Mouse (Mus musculus): Measurements from ENCODE around the gene Nlgn1.
A peak's percentile ranks its signal among the peaks of the same experiment; 100 is the strongest.

Gene Nlgn1

DNA sequence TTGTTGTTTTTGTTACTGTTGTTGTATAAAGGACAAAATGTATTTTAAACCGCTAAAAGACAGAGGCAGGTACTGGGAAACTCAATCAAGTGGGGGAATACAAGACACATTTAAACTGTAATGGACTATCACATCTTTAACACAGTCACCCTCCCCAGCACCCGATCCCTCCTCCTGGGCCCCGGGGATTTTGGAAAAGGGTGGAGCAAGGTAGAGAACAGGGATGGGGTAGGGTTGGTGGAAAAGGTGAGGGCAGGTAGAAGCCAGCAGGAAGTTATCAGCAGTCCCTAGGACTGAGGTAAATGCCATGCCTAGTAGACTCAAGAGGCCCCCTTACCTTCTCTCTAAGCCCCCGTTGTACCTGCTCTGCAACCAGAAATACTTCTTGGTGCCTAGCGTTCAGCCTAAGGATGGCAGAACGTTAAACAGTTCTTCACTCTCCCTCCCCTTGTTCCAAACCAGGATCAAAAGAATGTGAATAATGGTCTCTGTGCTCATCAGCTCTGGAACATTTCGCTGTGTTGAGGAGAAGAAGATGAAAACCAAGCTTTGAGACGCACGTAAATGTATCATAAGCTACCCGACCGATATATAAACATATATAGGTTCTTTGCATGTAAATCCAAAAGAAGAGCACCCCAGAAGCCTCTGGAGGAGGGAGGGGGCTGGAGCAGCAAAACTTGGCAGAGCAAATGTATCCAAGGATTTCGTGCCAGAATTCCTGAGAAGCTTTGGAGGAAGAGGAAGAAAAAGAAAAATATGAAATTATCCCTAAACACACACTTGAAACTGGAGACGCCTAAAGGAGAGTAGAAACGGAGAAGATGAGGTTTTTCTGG, at the start of gene Nlgn1:
TSS of gene Nlgn1 (minus strand) at position 61 of the 839 bp plus-strand sequence.
- no peak for DNase-seq

DNA sequence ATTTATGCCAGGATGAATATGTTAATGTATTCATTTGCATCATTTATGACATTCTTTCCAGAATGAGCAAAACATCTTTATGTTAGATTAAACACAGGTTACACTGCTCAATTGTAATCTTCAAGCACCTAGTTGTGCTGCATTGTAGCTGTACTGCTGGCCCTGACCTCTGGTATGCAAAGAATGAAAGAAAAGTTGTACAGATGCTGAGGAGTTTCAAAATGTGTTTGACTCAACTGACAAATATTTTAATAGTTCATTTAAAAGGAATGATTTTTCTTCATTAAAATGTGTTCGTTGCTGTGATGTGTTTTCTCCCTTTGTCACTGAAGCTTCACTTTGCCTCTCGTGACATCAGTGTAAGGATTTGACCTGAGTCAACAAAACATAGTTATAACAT, 46.0 kb upstream of the Nlgn1 start:
- no peak for DNase-seq

DNA sequence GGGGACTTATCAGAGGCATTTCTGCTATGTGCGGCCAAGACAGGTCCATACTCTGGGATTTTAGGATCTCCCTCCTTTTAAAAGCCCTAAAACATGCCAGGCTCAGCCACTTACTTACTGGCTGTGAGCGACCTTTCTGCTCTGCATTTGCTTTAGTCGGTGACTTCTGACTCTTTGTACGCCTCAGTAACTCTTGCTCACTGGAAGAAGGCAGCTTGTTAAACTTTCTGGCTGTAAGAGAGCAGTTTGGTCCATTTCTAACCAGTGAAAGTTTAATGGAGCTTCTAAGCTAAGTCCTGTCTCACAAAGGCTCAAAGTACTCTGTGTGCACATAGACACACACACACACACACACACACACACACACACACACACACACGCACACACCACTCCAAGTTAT, 22.8 kb upstream of the Nlgn1 start:
- DNase-seq, result no peak

DNA sequence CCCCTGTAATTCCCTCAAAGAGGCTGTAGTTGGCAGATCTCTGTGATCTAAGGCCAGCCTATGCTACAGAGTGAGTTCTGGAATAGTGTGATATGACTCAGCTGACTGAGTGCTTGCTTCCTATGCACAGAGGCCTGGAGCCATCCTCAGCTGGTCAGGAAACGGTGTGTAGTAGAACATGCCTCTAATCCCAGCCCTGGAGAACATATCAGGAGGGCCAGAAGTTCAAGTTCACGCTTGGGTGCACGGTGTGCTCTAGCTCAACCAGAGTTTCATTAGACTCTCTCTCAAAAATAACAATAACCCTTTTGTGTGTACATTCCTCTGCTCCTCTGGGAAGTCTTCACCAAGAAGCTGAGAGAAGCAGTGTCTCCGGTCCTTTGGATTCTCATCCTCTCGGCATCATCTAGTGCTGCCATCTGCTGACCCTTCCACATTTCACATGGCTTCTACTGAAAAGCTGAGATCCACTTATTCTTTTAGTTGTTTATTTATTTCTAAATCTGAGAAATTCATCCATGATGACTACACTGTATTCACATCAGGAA, 22.3 kb upstream of the Nlgn1 start:
- no peak for DNase-seq

DNA sequence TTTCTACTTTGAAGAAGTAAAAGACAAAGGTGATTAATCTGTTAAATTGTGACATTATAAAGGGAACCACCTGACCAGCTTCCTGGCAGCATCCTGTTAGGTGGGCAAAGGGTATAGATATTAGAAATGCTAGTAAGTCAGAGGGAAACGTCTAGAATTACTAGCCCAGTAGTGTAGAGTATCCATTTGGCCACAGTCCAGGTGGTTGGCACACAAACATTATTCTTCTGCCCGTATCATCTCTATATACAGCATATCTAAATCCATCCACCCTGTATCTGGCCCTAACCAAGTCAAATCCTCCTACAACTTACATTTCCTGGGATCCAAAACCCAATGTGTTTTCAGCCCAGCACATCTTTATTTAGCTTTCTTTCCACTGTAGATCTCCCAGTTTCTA, 5.2 kb upstream of the Nlgn1 start:
- no peak for DNase-seq

DNA sequence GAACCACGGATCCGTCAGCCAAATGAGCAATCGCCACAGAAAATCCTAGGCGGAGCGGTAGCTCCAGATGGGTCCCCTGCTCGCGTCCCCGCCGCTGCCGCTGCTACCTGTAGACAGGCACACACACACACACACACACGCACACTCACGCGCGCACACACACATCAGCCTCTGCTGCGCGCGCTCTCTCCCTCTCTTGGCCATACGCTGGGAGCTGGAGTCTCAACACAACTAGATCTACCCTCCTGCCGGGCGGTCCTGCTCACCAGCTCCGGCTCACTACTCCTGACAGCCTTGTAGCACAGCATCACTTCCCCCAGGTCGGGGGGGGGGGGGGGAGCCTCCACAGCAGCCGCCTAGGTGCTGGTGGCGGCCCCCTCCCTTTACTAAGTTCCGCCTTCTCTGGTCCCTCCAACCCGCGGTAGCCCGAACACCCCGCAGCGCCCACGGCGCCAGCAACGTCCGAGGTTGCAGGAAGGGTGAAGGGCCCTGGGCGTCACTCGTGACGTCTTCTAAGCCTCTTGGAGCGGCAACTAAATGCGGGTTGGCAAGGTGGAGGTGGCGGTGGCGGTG, 1.1 kb upstream of the Nlgn1 start:
- peak; percentile 21 for DNase-seq

DNA sequence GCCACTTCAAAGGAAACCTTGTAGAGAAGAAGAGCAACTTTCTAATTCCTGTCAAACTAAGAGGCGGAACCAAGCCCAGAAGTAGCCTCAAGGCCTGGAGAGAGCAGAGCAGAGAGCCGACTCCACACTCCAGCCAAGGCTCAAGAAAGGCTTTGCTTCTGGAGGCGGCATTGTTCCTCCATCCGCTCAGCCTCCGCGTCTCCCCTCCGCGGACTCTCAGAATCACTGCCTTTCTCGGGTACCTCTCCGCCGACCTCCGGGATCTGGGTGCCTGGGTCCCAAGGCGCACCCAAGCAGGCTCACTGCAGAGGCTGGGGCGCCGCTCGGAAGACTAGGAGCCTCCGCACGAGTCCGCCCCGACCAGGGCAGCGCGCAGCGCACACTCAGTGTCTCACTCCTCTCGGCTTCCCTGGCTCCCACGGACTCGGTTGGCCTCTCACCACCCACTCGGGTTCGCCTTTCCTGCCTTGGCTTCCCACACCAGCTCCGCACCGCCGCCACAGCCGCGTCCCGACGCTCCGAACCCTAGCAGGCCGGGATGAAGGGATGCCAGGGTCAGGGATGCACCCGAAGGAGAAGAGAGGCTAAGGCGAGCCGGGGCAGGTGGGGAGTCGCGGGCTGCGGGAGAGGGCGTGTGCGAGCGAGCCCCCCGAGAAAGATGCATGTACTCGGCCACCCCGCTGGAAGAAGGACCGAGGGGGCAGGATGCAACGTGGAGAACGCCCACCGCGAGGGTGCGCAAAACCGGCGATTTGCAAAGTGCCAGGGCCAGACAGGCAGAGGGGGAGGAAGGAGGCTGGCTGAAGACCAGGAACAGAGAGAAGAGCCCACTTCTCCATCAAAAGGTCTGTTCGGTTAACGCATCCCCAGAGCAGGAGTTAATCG, 841 bp downstream of the Nlgn1 start:
- peak; percentile 20 for DNase-seq

DNA sequence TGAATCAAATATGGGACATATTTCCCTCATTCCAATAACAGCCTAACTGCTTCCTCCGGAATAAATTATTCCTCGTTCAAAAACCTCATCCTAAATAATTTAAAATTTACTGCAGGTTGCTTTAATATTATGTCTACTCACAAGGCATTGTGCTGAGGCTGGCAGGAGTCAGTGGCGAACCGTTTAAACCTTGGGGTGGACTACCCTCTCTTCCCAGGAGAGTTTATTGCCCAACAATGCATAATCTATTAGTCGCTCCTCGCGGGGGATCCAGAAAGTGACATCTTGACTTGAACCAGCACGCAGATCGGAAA, 1.4 kb downstream of the Nlgn1 start:
- DNase-seq, result no peak

DNA sequence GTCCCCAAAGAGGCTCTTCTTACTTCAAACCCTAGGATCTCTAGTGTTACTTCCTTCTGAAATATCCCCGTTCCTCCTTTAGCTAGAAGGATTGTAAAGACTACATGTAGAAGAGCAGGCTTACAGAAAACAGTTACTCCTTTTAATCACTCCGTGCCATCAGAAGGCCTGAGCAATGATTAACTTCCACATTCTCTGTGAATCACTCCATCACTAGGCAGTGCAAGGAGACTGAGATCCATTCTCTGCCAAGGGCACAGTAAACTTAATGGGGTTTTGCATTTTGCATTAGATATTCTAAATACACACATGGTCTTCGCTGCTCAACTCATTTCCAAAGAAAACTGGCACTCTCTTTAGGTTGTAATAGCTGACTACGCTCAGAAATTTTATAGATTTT, 2.2 kb downstream of the Nlgn1 start:
- DNase-seq, result no peak

DNA sequence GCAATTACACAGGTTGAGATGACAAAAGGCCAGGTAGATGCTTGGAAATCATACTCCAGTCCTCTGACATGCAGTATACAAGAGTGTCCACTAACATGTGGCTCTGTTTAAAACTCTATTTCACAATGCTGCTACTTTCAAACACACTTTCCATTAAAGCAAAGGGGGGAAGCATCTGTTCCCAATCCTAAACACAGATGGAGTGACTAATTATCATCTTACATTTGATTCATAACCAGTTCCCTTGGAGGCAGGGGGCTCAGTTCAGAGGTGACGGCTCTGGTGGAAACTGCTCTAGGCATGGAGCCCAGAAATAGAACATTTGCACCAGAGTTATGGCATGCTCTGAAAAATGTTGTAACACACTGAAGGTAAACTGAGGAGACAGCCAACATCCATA, 7.8 kb downstream of the Nlgn1 start:
- no peak for DNase-seq

DNA sequence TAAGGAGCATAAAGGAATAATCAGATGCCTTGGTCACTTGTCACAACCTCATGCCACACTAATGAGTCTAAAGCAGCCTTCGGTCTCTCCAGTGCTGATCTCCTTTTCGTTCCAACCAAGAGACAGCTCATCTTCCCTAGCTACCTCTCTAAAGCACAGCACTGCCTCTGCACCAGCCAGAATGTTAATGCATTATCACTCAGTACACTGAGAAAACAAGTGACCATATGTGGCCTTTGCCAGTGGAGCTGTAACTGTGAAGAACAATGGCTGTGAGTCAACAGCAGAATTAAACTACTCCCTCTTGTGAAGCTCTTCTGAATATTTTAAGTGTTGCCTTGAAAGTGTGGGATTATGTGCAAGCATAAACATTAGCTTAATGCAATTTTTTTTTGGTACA, 14.9 kb downstream of the Nlgn1 start:
- no peak for DNase-seq

DNA sequence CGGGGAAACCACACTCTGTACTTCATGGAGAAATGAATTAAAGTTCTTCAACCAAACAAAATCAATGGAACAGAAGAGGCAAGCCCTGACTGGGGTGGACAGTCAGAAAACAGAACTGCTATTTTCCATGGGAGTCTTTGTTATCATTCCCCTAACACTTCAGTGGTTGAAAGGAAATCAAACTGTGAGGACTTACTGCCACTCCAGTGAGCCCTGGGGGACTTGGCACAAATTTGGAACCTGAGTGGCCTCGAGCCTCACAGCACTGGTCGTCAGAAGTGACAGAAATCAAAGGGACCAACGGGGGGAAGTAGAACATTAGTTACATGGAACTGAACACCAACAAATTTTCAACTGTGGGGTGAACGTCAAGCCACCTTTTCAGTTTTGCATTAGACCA, 34.4 kb downstream of the Nlgn1 start:
- DNase-seq, result no peak

DNA sequence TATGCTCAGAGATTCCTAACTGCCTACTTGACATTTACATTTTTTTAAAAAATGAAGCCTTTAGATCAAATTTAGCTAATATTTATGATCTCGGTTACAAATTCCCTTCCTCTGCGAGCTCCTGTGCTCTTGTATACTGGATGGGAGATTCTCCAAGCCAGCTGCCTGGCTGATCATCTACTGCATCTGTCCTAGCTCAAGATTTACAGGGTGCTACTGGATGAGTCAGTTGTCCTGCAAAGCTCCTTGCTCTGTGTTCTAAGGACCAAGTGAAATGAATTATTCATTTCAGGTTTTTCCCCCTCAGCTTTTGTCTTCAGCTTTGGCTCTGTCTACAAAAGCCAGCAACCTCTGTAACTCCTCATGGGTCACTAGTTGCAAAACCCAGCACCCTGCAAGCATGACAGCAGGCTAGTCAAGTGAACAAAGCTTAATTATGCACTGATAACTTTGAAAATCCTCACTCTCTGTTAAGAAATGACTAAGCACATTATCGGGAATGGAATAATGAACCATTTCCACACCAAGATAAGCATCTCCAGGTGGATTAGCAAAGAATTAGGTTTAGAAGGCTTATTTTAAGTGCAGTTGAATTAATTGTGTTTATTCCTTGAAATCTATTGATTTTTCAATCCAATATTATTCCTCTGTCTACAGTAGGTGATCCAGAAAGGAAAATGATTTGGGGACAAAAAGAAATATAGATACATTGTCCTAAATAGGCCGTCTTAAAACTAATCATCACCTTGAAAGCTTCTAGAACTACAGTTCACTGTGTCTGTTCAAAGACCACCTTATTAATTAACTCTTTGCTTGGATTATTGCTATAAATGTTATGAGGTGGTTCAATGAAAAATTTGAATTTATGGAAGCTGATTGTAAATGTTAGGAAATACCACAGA, 61.1 kb downstream of the Nlgn1 start:
- no peak for DNase-seq

DNA sequence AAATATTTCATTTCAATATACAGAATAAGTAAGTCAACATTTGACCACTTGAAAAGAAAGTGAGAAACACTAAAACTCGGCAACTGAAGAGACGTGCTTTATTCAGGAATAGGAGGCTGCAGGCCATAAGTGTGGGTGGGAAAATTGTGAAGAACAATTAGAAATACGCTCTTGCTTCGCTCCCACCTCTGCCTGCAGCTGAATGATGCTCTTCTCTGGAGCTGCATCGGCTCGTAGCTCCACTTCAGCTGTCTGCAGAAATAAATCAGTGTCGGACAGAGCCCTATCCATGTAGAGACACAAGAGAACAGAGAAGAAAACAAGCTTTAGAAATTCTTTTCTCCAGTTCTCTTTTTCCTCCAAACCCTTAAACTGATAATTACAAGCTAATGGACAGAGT, 85.7 kb downstream of the Nlgn1 start:
- no peak for DNase-seq

DNA sequence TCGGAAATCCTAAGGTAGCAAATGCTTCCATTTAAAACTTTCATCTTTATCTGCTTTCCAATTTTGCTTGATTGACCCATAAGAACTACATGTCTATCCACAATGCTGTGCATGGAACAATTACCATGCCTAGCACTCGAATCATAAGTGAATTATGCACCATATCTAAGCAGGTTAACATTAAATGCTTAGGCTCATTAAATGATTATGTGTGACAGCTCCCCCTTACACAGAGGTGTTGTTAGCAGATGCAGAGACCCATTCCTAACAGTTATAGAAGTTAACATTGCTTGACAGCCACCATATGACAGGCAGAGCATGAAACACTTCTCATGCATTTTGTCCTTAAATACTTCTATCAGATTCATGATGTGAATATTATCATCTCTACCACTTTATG, 89.0 kb downstream of the Nlgn1 start:
- no peak for DNase-seq

DNA sequence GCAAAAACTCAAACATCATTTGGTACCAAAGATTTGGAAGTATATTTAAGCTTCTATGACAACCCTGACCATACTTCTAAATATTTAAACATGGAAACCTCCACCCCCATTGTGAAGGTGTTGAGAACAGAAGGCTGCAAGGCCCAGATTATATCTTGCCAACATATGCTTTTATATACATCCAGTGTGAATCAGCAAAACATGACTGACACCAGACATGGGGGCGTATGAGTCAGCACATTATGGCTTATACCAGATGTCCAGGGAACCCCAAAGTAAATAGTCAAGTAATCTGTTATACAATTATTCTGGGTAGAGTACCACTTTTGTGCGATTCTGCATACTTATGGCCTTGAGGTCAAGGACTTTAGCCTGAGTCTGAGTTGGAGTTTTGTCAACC, 102.3 kb downstream of the Nlgn1 start:
- no peak for DNase-seq

DNA sequence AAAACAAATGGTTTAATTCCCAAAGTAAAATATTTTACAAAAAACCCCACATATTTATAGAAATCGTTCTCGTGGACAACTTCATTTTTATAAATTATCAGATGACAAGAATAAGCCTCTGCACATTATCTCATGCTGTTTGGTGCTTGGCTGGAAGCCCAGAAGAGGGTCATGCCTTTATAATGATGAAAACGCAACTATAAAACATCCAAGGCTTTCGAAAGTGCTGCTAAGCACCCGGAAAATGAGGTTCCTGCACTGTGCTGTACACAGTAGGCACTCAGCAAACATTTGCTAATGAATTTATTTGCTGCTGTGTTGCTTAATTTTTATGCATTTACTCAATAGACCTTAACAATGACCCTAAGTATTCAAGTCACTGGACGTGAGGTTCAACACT, 103.4 kb downstream of the Nlgn1 start:
- no peak for DNase-seq

DNA sequence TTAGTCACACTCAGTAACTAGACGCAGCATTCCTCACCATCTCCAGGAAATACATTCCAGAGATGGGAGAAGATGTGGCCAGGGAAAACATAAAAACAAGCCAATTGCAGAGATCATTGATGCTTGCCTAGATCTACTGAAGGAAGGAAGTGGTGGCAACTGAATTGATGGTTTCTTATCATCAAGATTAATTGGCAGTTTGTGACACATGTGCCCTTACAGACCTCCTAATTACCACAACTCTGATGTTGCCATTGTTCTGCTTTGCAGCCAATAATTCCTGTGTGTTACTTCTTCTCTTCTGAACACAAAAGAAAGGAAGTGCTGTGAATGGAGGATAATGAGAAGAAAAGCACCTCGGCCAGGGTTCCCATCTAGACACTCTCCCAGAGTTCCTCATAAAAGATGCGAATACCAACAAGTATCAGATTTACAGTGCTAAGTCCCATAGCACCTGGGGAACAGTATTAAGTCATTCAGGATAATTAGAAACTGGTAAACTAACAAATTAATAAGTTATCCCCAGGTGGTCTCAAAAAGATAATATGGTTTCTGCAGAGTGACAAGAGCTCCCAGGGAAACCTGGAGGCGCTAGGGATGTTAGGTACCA, 104.0 kb downstream of the Nlgn1 start:
- DNase-seq, result no peak

DNA sequence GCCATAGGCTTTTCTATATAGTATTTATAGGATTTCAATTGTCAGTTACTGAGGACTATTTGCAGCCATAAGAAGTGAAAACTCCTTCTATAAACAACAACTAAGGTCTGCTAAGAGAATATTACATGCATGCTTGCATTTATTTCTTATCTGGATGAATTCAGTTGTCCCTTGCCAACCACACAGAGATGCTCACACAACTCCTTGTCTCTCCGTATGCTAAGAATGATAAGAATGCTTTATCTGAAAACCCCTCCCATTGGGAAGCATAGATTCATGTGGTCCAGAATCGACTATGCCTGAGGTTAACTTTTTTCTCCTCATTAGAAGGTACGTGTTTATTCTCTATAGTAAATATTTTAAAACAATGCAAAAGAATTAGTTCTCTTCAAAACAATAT, 108.8 kb downstream of the Nlgn1 start:
- no peak for DNase-seq

DNA sequence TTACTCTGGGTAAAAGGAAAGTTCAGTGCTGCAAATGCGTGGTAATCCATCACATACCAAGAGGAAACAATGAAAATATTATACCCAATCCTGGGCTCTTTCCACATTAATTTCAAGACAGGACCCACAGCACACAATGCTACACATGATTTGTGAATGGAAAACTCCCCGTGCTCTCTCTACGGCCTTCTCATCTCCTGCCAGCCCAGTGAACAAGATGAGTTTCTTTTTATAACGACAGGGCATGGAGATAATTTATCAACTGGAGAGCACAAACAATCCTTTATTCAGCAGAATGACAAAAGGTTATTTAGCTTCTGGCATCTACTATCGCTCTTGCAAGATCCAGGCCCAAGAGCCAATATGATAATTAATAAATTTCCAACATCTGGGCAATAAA, 116.0 kb downstream of the Nlgn1 start:
- DNase-seq, result no peak

DNA sequence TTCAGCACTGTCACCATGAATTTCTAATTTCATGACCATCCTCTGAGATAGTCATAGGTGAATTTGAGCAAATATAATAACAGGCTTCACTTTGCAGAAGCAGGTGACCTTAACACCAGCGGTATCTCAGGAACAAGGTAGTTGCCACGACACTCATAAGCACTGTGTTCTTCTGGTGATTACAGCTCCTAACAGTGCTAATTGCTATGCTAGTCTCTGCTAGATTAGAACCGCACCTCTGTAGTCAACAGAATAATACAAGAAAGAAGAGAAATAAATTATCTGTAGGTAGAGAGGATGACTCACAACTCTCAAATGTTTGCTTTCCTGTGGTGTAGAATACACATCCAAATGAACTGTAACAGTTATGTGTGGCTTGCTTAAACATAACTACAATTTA, 129.6 kb downstream of the Nlgn1 start:
- no peak for DNase-seq

DNA sequence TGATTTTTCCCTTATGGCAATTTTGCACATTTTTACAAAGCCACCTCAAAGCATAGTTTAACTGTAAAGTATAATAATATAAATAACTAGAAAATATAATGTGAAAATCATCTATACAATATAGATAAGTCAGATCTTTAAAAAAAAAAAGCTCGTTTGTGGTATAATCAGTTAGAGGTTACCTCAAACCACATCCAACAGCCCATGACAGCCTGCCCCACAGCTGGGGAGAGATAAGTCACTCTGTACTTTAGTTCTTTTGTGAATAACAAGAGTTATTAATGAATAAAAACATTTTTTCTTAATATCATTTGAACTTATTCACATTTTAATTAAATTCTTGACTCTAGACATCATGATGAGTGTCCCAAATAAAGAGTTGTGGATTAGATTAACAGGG, 130.8 kb downstream of the Nlgn1 start:
- DNase-seq, result no peak

All from cerebellum, adult 9-11 months (tissue).